Mouse (Mus musculus): Measurements from ENCODE around the gene Depdc5. TPM values are rescaled to one million over a fixed set of nuclear protein-coding genes. Genes with fewer than 3 reads are reported as not detected.
"Not testable (repeated sequence)": the region's sequence is repeated elsewhere in the genome, so short reads cannot be mapped to it uniquely, and the experiment has no call there.

Depdc5 gene
- polyA plus RNA-seq, 1 experiment from 2014 or later, result 35.0 TPM

DNA sequence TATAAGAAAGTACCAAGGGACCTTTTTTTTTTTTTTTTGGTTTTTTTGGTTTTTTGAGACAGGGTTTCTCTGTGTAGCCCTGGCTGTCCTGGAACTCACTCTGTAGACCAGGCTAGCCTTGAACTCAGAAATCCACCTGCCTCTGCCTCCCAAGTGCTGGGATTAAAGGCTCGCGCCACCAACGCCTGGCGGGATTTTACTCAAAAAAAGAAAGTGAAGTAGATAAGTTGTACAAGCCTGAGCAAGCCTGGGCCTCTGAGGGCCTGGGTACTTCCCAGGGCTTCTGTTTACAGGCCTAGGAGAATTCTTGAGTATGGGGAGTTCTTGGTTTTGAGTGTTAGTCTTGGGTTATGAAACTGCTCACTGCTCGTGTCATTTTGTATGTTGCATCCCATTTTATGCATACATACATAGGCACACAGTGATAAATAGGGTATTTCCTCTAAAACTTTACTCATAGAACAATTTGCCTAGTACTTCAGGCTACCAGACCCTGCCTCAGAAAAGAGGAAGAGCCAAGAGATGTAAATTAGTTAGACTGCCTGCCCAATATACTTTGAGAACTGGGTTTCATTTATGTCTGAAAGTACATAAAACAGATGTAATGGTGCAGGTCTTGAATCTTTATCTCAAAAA lies 6.0 kb downstream of the Depdc5 start:
- no peaks in the 10 kb centered on the region for H3K36me3 ChIP-seq (ENCODE audit: control insufficient read depth, insufficient read depth, low read length)
- WGBS, result 96% methylated on average over 5 of the region's 5 CpGs

DNA sequence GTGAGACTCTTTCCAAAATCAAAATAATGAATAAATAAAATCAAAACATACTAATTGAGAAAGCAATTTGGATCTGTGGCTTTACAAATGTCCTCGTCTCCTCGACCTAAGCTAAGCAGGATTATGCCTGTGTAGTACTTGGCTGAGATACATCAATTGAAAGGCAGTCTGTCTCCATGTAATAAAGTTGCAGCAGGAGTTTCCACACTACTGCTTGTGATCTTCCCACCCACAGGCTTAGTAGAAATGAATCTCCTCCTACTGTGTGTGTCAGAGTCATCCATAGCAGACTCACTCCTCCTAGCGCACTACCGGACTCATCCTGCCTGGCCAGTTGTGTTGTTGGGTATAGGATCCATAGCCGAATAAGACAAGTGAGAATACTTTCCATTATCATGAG lies 8.8 kb downstream of the Depdc5 start:
- ATAC-seq (ENCODE audit: low FRiP score) (no peak), DNase-seq (ENCODE audit: low spot score, missing footprints) (no peak)
- Histone ChIP-seq H3K27ac (ENCODE audit: low read depth, low read length) (no peak overlapping the region), H3K4me1 (ENCODE audit: control insufficient read depth, insufficient read depth, low read length) (no peaks in the 10 kb centered on the region), H3K9me3 (ENCODE audit: control insufficient read depth, low read length) (no peaks in the 10 kb centered on the region), H3K4me3 (ENCODE audit: low read depth, low read length) (no peak overlapping the region), H3K27me3 (ENCODE audit: control insufficient read depth, insufficient read depth, low read length) (no peaks in the 10 kb centered on the region), H3K9ac (ENCODE audit: low read length) (no peak overlapping the region), H3K36me3 (ENCODE audit: control insufficient read depth, insufficient read depth, low read length) (peaks cover 2% of the 10 kb centered on the region; the same call in 1 of the 2 replicates), H3K4me2 (no peak overlapping the region)
- WGBS, result 87% methylated on average over 5 of the region's 5 CpGs

More for the DNA sequence above, 6.0 kb downstream of the Depdc5 start:
- H3K27ac ChIP-seq (ENCODE audit: low read depth, low read length), result no peak overlapping the region
- no peaks in the 10 kb centered on the region for H3K27me3 ChIP-seq (ENCODE audit: control insufficient read depth, insufficient read depth, low read length)
- no peak overlapping the region for H3K9ac ChIP-seq (ENCODE audit: low read length)
- no peak overlapping the region for H3K4me3 ChIP-seq (ENCODE audit: low read depth, low read length)
- H3K4me2 ChIP-seq, result no peak overlapping the region
- ATAC-seq (ENCODE audit: low FRiP score) (no peak), DNase-seq (ENCODE audit: low spot score, missing footprints) (no peak)
- no peaks in the 10 kb centered on the region for H3K9me3 ChIP-seq (ENCODE audit: control insufficient read depth, low read length)
- peaks cover under 1% of the 10 kb centered on the region; the same call in 1 of the 2 replicates for H3K4me1 ChIP-seq (ENCODE audit: control insufficient read depth, insufficient read depth, low read length)

DNA sequence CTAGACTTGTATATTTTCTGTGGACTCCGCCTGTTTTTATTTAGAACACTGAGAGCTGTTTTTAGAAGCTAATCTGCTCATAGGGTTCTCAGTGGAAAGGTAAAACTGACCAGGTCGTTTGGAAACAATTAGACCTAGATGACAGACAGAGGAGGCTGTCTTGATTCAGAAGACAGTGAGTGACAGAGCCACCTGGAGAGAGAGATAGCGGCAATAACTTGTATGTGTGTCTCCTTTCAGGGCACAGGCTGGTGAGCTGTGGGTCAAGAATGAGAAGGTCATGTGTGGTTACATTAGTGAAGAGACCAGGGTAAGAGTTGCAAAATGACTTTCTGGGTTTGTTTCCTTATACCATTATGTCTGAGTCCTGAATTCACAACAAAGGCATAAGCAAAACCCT lies 23.2 kb downstream of the Depdc5 start:
- Histone ChIP-seq H3K36me3 (ENCODE audit: control insufficient read depth, insufficient read depth, low read length) (peaks cover 7% of the 10 kb centered on the region; the same call in 1 of the 2 replicates), H3K27me3 (ENCODE audit: control insufficient read depth, insufficient read depth, low read length) (no peaks in the 10 kb centered on the region), H3K9ac (ENCODE audit: low read length) (no peak overlapping the region), H3K9me3 (ENCODE audit: control insufficient read depth, low read length) (no peaks in the 10 kb centered on the region), H3K4me3 (ENCODE audit: low read depth, low read length) (no peak overlapping the region), H3K4me1 (ENCODE audit: control insufficient read depth, insufficient read depth, low read length) (no peaks in the 10 kb centered on the region), H3K4me2 (no peak overlapping the region), H3K27ac (ENCODE audit: low read depth, low read length) (no peak overlapping the region)
- 76% methylated on average over 3 of the region's 3 CpGs for WGBS
- no peak for DNase-seq (ENCODE audit: low spot score, missing footprints)
- ATAC-seq (ENCODE audit: low FRiP score), result no peak

DNA sequence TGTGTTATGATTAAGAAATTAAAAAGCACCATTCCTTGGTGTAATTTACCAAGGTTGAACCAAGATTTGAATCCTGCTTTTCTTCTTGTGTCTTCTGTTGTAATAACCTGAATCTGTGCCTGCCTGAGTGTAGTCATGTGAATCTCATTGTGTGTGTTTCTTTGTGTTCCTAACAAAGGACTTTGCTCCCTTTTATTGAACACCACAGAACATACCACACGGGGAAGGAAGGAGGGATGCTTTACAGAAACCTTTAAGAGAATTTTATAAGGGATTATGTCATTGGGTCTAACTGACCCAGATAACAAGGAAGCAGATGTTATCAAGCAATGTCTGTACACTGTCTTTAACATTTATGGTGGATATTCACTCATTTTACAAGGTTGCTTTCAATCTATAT lies 44.0 kb downstream of the Depdc5 start:
- no peaks in the 10 kb centered on the region for H3K9me3 ChIP-seq (ENCODE audit: control insufficient read depth, low read length)
- DNase-seq (ENCODE audit: low spot score, missing footprints) (no peak), ATAC-seq (ENCODE audit: low FRiP score) (no peak)
- no peaks in the 10 kb centered on the region for H3K4me1 ChIP-seq (ENCODE audit: control insufficient read depth, insufficient read depth, low read length)
- H3K9ac ChIP-seq (ENCODE audit: low read length), result no peak overlapping the region
- no peak overlapping the region for H3K4me2 ChIP-seq
- 33% methylated on average over 1 of the region's 1 CpGs for WGBS
- H3K4me3 ChIP-seq (ENCODE audit: low read depth, low read length), result no peak overlapping the region
- no peaks in the 10 kb centered on the region for H3K27me3 ChIP-seq (ENCODE audit: control insufficient read depth, insufficient read depth, low read length)
- H3K36me3 ChIP-seq (ENCODE audit: control insufficient read depth, insufficient read depth, low read length), result peaks cover 7% of the 10 kb centered on the region; the same call in 1 of the 2 replicates
- no peak overlapping the region for H3K27ac ChIP-seq (ENCODE audit: low read depth, low read length)

DNA sequence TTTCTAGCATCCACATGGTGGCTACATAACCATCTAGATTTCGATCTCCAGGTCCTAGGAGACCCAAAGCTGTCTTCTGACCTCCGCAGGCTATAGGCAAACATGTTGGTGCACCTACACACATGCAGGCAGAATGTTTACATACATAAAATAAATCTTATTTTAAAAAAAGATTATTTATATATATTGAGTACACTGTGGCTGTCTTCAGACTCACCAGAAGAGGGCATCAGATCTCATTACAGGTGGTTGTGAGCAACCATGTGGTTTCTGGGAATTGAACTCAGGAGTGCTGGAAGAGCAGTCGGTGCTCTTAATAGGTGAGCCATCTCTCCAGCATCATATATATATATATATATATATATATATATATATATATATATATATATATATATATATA lies 50.6 kb downstream of the Depdc5 start:
- H3K27ac ChIP-seq (ENCODE audit: low read depth, low read length), result no peak overlapping the region
- no peak overlapping the region for H3K9ac ChIP-seq (ENCODE audit: low read length)
- H3K4me2 ChIP-seq, result no peak overlapping the region
- H3K36me3 ChIP-seq (ENCODE audit: control insufficient read depth, insufficient read depth, low read length), result no peaks in the 10 kb centered on the region
- H3K9me3 ChIP-seq (ENCODE audit: control insufficient read depth, low read length), result no peaks in the 10 kb centered on the region
- H3K4me1 ChIP-seq (ENCODE audit: control insufficient read depth, insufficient read depth, low read length), result no peaks in the 10 kb centered on the region
- ATAC-seq (ENCODE audit: low FRiP score), result no peak
- no peak for DNase-seq (ENCODE audit: low spot score, missing footprints)
- 83% methylated on average over 3 of the region's 3 CpGs for WGBS
- H3K4me3 ChIP-seq (ENCODE audit: low read depth, low read length), result no peak overlapping the region
- H3K27me3 ChIP-seq (ENCODE audit: control insufficient read depth, insufficient read depth, low read length), result no peaks in the 10 kb centered on the region

DNA sequence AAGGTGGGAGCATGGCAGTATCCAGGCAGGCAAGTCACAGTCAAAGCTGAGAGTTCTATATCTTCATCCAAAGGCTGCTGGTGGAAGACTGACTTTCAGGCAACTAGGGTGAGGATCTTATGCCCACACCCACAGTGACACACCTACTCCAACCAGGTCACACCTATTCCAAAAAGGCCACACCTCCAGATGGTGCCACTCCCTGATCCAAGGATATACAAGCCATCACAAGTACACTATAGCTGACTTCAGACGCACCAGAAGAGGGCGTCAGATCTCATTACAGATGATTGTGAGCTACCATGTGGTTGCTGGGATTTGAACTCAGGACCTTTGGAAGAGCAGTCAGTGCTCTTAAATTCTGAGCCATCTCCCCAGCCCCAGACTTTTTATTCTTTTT lies 55.8 kb downstream of the Depdc5 start:
- not testable (repeated sequence) for H3K27me3 ChIP-seq (ENCODE audit: control insufficient read depth, insufficient read depth, low read length); H3K9ac ChIP-seq (ENCODE audit: low read length); H3K27ac ChIP-seq (ENCODE audit: low read depth, low read length); H3K36me3 ChIP-seq (ENCODE audit: control insufficient read depth, insufficient read depth, low read length); H3K4me1 ChIP-seq (ENCODE audit: control insufficient read depth, insufficient read depth, low read length); DNase-seq (ENCODE audit: low spot score, missing footprints); ATAC-seq (ENCODE audit: low FRiP score); H3K9me3 ChIP-seq (ENCODE audit: control insufficient read depth, low read length); H3K4me3 ChIP-seq (ENCODE audit: low read depth, low read length); H3K4me2 ChIP-seq
- 100% methylated on average over 2 of the region's 2 CpGs for WGBS

DNA sequence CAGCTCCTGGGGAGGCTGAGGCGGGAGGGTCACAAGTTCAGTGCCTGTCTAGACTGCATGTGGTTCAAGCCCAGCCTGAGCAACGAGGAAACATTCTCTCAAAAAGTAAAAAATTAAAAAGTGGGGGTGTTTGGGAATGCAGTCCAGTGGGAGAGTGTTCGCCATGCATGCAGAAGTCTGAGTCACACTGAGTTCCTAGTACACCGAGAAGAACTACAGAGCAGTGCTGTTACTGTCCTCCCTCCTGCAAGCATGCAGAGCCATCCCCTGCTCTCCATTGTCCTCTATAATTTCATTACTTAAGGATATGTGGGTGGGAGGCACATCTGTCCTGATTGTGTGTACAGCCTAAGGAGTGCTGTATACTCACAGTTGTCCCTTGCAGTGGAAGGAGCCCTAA lies 59.4 kb downstream of the Depdc5 start:
- 92% methylated on average over 4 of the region's 4 CpGs for WGBS
- Histone ChIP-seq H3K9me3 (ENCODE audit: control insufficient read depth, low read length) (no peaks in the 10 kb centered on the region), H3K4me2 (no peak overlapping the region), H3K4me3 (ENCODE audit: low read depth, low read length) (no peak overlapping the region), H3K9ac (ENCODE audit: low read length) (no peak overlapping the region), H3K27ac (ENCODE audit: low read depth, low read length) (no peak overlapping the region), H3K36me3 (ENCODE audit: control insufficient read depth, insufficient read depth, low read length) (peaks cover 3% of the 10 kb centered on the region; the same call in 1 of the 2 replicates), H3K4me1 (ENCODE audit: control insufficient read depth, insufficient read depth, low read length) (no peaks in the 10 kb centered on the region), H3K27me3 (ENCODE audit: control insufficient read depth, insufficient read depth, low read length) (no peaks in the 10 kb centered on the region)
- ATAC-seq (ENCODE audit: low FRiP score), result no peak
- DNase-seq (ENCODE audit: low spot score, missing footprints), result no peak

DNA sequence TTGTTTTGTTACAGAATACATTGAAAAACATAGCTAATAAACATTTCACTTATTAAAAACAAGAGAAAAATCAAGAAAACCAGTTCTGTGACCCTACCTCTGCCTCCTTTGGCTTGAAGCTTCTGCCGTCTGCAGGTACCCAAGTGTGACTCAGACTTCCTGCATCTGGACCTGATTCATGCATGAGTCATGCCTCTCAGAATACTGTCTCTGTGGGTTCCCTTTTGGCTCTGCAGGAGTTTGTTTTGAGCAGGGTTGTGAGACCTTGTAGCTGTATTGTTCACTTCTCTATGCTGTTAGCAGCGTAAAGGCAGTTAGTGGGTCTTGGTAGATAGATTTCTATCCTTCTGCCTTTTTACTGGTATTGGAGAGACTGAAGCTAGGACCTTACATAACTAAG lies 67.3 kb downstream of the Depdc5 start:
- no peak for DNase-seq (ENCODE audit: low spot score, missing footprints)
- H3K4me1 ChIP-seq (ENCODE audit: control insufficient read depth, insufficient read depth, low read length), result no peaks in the 10 kb centered on the region
- ATAC-seq (ENCODE audit: low FRiP score), result no peak
- 84% methylated on average over 2 of the region's 2 CpGs for WGBS
- no peaks in the 10 kb centered on the region for H3K9me3 ChIP-seq (ENCODE audit: control insufficient read depth, low read length)
- no peak overlapping the region for H3K27ac ChIP-seq (ENCODE audit: low read depth, low read length)
- H3K4me3 ChIP-seq (ENCODE audit: low read depth, low read length), result no peak overlapping the region
- H3K36me3 ChIP-seq (ENCODE audit: control insufficient read depth, insufficient read depth, low read length), result peaks cover 9% of the 10 kb centered on the region
- H3K4me2 ChIP-seq, result no peak overlapping the region
- no peaks in the 10 kb centered on the region for H3K27me3 ChIP-seq (ENCODE audit: control insufficient read depth, insufficient read depth, low read length)
- H3K9ac ChIP-seq (ENCODE audit: low read length), result no peak overlapping the region

DNA sequence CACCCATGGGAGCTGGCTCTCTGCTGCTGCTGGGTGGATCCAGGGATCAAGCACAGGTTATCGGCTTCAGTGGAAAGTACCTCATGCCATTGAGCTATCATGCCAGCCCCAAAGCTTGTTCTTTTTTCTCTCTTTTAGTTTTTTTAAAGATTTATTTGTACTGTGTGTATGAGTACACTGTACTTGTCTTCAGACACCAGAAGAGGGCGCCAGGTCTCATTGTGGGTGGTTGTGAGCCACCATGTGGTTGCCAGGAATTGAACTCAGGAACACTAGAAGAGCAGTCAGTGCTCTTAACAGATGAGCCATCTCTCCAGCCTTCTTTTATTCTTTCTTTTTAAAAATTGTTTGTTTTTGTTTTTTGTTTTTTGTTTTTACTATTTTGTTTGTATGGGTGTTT lies 71.2 kb downstream of the Depdc5 start:
- H3K4me3 ChIP-seq (ENCODE audit: low read depth, low read length), result no peak overlapping the region
- H3K36me3 ChIP-seq (ENCODE audit: control insufficient read depth, insufficient read depth, low read length), result peaks cover 15% of the 10 kb centered on the region
- no peak overlapping the region for H3K4me2 ChIP-seq
- ATAC-seq (ENCODE audit: low FRiP score) (no peak), DNase-seq (ENCODE audit: low spot score, missing footprints) (no peak)
- no peaks in the 10 kb centered on the region for H3K4me1 ChIP-seq (ENCODE audit: control insufficient read depth, insufficient read depth, low read length)
- H3K9me3 ChIP-seq (ENCODE audit: control insufficient read depth, low read length), result no peaks in the 10 kb centered on the region
- no peak overlapping the region for H3K27ac ChIP-seq (ENCODE audit: low read depth, low read length)
- no peaks in the 10 kb centered on the region for H3K27me3 ChIP-seq (ENCODE audit: control insufficient read depth, insufficient read depth, low read length)
- H3K9ac ChIP-seq (ENCODE audit: low read length), result no peak overlapping the region
- 58% methylated on average over 2 of the region's 2 CpGs for WGBS
